Mouse (Mus musculus): Measurements from ENCODE around the gene Asic3.

DNA sequence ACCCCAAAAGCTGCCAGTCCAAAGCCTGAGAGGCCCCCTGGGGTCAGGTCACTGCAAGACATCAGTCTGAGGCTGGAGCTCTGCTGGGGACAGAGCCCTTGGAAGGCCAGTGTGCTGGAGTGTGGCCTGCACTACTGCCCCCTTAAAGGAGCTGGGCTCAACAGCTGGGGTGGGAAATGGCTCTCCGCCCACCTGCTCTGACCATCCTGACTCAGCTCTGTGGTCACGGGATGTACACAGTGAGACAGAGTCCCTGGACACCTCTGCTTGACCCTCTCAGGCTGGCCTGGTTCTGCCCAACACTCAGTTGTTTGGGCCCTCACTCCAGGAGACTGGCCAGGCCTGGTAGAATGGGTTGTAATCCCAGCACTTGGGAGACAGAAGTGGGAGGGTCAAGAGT is 3.7 kb upstream of the Asic3 start:
- TF ChIP-seq CTCF (IDR thresholded peaks at IDR 0.05; ENCODE audit: low read depth, low read length), result no peak
- no peak for TF ChIP-seq GATA1 (IDR thresholded peaks at IDR 0.05; ENCODE audit: borderline replicate concordance, low read length)

Measured in G1E (cell line).